Mouse (Mus musculus): ENCODE measurements around the gene Zcchc4.
"Not testable (repeated sequence)": the region's sequence is repeated elsewhere in the genome, so short reads cannot be mapped to it uniquely, and the experiment has no call there.

Zcchc4 gene

DNA sequence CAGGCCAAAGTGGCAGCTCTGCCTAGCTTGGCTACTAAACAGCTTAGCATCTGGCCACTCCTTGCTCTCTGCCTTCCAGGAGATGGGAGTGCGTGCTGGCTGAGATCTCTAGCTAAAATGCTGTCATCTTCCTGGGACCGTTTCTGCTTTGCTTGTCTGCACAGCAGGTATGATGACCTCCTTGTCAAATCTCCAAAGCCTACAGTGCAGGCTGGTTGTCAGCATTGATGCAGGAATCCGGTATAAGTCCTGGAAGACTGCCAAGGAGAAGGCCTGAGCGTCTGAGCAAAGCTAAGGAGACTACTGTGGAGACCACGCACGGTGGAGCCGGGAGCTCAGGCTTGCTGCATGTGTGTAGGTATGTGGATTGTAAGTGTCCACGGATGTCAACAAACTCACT lies at the start of gene Zcchc4:
Zcchc4 (plus strand) TSS at position 173 of the 400 bp plus-strand sequence.
- in situ Hi-C loops (cut with MseI, MboI), result no loop called here

DNA sequence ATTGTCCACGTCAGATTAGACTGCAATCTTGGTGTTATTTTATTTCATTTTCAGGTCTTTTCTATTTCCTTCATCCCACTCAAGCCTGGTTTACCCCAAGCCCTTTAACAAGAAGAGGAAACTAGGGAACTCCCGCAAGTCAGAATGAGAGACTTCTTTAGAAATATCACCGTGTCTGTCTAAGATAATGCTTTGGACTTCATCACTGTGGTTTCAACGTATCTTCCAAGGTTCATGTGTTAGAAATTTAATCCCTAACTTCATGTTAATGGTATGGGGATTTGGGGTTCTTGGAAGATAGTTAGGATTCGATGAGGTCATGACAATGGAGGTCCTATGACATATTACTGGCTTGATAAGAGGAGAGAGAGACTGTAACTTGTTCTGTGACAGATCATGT lies 47.5 kb upstream of the Zcchc4 start:
- in situ Hi-C loops (cut with MseI, MboI), result no loop called here

DNA sequence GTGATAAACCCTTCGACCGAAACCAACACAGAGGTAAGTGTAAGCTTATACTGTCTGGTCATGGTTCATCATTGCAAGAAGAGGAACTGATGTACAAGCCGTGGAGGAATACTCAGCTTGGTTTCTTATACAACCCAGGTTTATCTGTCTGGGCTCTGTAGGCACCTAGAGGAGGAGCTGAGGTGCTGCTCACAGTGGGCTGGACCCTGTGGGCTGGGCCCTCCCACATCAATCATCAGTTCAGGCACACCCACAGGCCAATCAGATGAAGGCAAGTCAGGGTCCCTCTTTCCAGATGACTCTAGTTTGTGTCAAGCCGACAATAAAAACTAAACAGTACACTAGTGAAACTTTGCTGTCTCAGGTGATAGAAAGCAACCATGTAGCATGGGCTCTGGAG lies 42.4 kb upstream of the Zcchc4 start:
- in situ Hi-C loops (cut with MseI, MboI), result no loop called here

DNA sequence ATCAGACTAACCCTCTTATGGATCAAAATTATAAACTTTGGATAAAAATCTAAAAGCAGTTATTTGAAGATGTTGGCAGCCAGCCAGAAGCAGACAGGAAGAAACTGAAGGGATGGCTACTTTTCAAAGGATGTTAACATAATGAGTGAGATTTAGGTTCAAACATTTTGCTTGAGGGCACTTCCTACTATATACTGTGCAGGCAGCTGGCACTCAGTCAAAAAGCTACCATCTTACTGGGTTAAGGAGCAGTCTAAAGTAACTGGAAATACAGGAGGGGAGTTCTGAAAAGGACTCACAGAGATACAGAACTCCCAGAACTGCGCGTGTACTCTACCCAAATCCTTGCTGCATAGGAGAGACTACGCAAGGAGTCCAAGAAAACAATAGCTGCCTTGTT lies 39.2 kb upstream of the Zcchc4 start:
- in situ Hi-C loops (cut with MseI, MboI), result no loop called here

DNA sequence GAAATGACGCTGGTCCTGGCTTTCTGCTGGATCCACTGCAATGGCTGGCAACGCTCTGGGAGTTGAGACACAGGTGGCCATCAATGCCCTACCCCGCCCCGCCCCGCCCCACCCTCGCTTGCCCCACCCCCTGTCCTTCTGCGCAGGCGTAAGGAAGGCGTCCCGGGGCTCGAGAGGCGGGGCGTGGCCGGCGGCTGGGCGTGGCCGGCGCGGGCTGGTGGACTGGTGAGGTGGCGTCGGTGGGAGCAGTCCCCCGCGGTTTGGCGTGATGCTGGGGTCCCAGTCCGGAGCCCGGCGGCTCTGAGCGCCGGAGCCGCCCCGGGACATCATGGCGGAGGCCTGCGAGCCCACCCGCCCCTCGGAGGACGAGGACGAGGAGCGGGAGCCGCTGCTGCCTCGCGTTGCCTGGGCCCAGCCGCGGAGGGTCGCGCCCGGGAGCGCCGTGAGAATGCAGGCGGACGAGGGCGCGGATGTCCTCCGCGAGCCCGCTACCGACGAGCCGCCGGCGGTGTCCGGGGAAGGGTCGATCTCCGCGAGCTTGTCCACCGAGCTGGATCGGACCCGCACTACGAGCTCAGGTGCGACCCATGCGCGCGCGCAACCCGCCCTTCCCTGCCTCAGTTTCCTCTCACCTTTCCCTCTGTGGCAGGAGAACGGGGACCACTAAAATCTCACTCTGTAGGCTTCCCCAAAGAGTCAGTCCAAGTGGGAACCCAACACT lies 33.7 kb upstream of the Zcchc4 start, which contains the start of gene Pi4k2b:
Pi4k2b (plus strand) TSS at position 184 of the 721 bp plus-strand sequence.
- in situ Hi-C loops (cut with MseI, MboI), result no loop called here

DNA sequence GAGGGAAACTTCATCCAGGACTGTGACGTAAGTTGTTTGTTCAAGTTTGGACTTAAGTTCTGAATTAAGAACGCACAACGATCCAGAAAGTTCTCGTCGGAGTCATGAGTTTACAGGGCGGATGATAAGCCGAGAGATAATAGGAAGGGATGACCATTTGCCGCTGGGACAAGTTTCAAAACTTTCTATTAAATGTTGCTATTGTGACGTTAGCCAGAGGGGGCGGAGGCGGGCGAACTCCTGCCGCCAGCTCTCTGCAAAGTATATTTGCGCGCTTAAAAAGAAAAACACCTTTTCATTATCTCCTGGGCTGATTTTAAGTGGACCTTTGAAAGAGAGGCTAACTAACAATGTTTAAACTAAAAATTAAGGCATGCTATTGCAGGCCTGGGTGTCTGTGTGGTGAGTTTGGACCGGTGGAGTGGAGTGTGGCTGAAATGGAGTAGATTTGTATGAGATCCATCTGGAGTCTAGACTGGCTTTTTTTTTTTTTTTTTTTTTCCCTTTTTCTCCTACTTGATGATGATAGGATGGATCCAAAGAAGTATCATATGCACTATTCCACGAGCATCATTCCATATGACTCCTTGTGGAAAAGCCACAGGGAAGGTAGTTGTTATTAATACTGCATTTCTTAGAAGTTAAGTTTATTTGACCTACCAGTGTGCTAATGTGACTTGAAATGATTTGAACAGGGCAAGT lies 32.9 kb upstream of the Zcchc4 start:
- in situ Hi-C loops (cut with MseI, MboI), result no loop called here

DNA sequence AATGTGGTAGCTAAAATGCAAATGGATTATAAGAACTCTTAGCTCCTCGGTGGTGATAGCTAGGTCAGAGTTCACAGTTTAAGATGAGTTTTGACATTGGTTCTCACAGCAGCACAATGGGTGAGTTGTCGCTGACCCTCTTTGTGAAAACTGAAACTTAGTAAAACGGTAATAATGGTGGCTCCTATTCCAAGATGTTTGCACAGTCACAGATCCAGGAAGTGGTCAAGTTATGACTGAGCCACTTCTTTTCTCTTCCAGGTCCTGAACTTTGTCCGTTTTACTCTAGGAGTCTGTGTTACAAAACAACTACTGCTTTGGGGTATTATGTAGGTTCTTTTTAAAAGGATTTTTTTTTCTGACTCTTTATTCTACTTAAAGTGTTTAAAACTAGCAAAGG lies 32.0 kb upstream of the Zcchc4 start:
- in situ Hi-C loops (cut with MseI, MboI), result no loop called here

DNA sequence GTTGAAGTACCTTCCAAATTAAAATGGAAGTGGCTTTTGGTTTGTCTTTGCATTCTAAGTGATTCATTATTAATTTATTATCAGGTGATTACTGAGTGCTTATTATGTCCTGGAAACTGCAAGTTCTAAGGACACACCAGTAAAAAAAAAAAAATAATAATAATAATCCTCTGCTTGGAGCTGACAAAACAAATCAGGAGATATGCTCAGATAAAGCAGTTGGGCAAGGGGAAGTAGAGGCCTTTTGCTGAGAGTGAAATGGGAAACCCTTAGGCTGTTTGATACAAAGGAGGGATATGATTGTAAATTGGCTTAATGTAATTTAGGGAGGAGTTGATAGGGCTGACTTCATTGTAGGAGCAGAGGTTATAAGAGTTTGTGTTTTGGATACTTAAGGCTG lies 28.3 kb upstream of the Zcchc4 start:
- in situ Hi-C loops (cut with MseI, MboI), result no loop called here

DNA sequence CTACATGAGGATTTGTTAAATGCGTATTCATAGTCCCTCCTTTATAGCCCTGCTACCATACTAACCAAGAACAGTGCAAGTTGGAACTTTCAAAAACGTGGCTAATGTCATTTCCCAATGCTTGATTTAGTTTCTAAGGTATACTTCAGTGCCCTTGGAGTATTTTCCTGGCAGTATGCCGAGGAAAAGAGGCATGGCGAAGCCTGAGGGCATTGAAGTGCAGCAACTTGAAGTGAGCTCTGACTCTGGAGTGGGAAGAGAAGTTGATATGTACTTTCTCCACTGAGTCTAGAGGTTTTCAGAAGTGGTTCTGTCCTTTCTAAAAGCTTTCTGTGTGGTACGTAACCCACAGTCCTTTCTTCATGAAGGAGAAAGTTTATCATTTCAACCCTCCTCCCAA lies 26.5 kb upstream of the Zcchc4 start:
- in situ Hi-C loops (cut with MseI, MboI), result no loop called here

DNA sequence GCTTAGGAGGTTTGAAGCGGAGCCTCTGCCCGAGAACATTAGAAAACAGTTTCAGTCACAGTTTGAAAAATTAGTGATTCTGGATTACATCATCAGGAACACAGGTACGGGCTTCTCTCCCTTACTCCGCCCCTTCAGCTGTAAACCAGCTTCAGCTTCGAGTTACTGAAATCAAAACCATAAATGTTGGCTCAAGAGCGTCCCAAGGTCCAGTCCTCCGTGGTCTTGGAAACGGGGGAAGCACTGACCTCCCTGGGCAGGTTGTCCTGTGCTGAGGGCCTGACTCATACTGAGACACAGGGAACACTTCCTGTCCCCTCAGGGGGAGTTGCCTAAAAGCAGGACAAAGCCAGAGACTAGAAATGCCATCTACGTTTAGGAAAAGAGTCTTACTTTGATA lies 22.1 kb upstream of the Zcchc4 start:
- in situ Hi-C loops (cut with MseI, MboI), result no loop called here

DNA sequence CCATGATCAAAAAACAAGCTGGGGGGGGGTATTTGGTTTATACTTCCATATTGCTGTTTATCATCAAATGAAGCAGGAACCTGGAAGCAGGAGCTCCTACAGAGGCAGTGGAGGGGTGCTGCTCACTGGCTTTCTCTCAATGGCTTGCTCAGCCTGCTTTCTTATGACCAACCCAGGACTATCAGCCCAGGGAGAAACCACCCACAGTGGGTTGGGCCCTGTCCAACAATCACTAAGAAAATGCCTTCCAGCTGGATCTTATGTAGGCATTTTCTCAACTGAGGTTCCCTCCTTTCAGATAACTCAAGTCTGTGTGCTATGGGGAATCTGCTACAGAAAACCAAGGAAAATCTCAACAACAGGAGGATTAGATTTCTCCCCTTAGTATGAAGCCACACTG lies 21.0 kb upstream of the Zcchc4 start:
- in situ Hi-C loops (cut with MseI, MboI), result no loop called here

DNA sequence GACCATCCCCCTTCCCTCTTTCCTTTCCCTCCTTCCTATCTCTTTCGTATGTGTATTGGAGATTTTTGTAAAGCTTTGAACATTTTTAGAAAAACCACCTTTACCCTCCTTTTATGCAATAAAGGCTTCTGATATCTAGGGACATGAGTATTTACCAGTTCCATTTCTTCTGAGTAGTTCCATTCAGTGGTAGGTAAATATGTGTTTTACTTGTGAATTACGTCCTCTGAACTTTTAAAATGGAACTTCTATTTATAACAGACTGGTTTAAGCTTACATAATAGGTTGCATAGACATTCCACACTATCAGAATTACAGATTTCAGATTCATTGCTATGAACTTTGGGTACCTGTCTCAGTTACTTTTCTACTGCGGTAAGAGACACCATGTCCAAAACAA lies 19.9 kb upstream of the Zcchc4 start:
- in situ Hi-C loops (cut with MseI, MboI), result no loop called here

DNA sequence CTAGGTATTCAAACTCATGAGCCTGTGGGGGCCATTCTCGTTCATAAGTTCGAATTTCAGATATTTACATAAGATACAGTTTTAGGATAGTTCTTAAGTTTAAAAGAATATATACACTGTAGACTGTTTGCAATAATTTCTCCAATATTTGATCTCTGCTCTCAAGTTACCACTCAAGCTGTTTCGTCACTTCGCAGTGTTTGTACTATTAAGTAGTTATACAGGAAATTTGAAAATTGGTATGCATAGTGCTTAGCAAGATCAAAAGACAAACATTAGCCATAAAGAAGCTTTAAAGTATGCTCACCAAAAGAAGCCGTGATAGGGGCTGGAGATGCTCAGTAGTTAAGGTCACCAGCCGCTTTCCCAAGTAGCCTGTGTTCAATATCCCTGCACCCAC lies 19.2 kb upstream of the Zcchc4 start:
- in situ Hi-C loops (cut with MseI, MboI), result no loop called here

DNA sequence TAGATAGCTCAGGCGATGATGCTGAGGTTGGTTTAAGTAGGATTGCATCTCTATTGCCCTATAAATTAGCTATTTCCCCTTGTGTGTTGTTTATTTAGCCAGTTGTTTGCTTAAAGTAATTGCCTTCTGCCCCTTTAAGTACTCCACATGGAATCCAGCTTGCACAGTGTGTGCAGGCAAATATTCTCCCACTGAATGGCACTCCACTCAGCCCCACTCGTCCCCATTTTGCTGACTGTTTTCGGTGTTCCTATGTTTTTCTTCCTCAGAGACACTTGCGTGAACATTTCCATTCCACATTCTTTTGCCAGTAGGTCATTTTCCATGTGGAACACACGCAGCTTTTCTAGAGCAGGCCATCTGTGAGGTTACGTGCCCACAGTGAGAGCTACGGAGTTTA lies 12.6 kb upstream of the Zcchc4 start:
- in situ Hi-C loops (cut with MseI, MboI), result no loop called here

DNA sequence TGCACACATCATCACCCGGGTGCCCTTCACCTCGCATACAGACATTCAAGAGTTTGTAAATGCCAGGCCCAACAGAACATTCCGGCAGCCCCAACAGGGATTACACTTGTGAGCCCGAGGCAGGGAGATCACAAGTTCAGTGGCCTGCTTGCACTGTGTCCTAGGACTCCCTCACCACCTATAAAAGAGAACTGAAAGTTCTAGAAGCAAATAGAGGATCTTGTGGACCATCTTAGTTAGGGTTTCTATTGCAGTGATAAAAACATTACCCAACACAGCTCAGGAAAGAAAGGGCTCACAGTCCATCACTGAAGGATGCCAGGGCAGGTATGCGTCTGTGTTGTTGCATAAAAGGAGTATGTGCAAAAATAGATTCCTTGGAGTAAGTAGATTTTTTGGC lies 942 bp upstream of the Zcchc4 start:
- in situ Hi-C loops (cut with MseI, MboI), result no loop called here

DNA sequence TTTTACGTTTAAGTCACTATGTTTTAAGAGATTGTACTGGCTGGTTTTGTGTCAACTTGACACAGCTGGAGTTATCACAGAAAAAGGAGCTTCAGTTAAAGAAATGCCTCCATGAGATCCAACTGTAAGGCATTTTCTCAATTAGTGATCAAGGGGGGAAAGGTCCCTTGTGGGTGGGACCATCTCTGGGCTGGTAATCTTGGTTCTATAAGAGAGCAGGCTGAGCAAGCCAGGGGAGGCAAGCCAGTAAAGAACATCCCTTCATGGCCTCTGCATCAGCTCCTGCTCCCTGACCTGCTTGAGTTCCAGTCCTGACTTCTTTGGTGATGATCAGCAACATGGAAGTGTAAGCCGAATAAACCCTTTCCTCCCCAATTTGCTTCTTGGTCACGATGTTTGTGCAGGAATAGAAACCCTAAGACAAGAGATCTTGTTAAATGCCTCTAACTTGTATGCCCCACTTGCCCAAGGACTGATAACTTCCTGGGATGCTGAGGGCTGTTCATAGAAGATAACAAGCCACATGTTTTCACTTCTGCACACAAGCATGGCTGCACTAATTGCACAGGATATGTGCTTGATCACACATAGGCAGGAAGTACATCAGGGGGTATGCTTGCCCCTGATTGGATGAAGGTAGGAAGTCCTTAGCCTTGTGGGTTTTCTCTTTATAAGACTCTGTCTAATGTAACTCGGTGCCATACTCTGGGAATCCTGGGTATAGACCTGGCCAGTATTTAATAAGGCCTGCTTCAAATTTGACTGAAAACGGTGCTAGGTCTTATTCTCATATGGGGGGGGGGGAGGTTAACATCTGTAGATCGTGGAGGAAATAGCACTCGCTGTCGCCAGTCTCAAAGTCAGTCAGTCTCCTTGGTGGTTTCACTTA lies 1.5 kb downstream of the Zcchc4 start:
- in situ Hi-C loops (cut with MseI, MboI), result not testable (repeated sequence)

DNA sequence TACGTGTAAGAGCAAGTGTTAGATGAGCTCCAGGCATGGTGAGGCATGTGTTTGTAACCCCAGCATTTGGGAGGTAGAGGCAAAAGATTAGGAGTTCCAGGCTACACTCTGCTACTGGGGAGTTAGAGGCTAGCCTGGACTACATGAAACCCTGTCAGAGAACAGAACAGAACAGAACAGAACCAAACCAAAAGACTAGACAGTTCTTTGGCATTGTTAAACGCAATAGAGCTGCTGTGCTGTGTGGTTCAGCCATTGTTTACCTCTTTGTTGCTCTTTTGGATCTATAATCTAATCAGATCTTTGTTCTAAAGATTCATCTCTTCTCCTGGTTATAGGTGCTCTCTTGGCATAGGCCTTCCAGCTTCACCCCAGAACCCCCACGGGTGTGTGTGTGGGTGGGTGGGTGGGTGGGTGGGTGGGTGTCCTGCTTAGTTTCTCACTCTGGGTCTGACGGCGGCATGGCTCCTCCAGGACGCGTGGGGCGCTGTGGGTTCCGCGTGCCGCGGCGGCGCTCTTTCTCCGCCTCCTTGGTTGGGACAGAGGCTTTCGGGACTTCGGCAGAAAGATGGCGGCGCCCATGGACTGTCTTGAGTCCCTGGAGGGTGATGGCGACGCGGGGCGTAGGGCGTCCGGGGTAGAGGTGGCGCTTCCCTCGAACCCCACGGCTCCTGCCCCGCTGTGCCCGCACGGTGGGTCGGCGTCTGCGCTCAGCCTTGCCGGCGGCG lies 7.5 kb downstream of the Zcchc4 start:
- in situ Hi-C loops (cut with MseI, MboI), result no loop called here

DNA sequence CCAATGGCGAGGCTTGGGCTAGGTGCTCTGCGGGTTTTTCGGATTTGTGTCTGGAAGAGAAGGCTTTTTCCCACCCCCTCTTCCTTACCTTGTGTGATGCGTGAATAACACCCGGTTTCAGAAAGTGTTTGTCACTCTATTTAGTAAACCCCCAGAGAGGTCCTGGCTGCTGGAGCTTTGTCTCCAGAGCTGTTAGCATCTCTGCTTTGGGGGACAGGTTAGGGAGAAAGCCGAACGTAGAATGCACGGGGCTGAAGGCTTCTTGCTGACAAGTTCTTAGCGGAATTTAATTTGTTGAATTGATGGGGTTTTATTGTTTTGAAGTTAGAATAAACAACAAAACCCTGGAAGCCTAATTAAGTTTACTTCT lies 8.0 kb downstream of the Zcchc4 start:
- in situ Hi-C loops (cut with MseI, MboI), result no loop called here

DNA sequence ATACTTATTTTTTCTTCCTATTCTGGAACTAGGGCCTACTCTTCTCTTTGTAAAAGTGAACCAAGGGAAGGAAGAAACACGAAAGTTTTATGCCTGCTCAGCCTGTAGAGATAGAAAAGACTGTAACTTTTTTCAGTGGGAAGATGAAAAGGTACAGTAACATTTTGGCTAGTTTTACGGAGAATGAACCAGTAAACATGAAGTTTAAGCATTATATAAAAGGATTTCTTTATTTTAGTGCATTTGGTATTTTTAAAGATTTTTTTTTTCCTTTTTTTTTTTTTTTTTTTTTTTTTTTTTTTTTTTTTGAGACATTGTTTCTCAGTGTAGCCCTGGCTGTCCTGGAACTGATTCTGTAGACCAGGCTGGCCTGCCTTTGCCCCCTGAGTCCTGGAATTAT lies 8.7 kb downstream of the Zcchc4 start:
- in situ Hi-C loops (cut with MseI, MboI), result no loop called here

DNA sequence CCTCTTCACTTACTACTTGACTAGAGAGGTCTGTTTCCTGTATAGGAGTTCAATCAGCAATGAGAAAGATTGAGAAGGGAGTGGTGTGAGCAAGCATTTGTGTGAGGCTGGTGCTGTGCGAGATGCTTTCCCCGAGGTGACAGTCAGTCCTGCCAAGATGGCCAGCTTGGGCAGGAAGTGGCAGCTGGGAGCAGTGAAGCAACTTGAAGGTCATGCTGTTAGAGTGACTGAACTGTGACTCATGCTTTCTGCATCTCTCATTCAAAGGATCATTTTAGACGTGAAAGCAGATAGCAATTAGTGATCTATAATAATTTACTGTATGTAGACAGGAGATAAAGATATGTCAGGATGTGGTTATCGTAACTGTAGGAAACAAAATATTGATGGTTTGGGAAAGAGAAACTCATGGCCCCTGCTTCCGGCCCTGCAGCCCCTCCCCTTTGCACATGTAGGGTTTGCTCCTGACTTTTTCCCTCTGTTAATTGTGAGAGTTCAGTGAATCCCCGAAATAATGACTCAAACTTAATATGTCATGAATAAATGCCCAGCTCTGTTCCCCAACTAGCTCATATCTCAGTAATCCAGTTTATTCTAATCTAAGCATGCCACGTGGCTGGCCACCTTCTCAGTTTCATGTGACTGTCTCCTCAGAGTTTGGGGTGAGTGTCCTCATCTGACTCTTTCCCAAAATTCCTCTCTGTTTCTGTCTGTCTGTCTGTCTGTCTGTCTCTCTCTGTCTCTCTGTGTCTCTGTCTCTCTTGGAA lies 11.5 kb downstream of the Zcchc4 start:
- in situ Hi-C loops (cut with MseI, MboI), result no loop called here

DNA sequence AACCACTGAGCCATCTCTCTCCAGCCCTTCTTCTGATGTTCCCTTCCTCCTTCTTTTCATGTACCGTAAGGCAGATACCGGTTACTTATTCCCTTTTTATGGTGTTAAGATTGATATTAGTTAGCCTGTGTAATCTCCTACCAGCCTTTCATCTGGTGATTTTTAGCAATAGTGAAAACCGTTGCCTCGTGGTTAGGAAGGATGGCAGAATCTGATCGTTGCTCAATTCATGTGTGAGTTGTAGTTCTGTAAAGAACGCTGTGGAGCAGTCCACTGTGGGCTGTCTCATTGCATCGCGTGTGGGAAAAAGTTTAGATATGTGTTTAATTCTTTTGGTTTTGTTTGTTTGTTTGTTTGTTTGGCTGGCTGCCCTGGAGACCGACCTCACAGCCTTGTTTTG lies 18.0 kb downstream of the Zcchc4 start:
- in situ Hi-C loops (cut with MseI, MboI), result no loop called here
